Mouse (Mus musculus) brain, embryonic 14.5 days (tissue): ENCODE data around the gene Cacng3.

Experiments
- CTCF ChIP-seq: fragments of 200-500 bp; IDR thresholded peaks from 2 replicates; pipeline ENCODE4 v1.5.1; 2012; ENCODE audit warnings: inconsistent platforms, mild to moderate bottlenecking, moderate library complexity, borderline replicate concordance; ENCODE audit not compliant: insufficient read depth, insufficient read length; ENCODE audit errors: extremely low read depth
- POLR2A ChIP-seq: fragments of 200-500 bp; IDR thresholded peaks from 2 replicates; pipeline ENCODE4 v1.6.1; 2012; ENCODE audit warnings: mild to moderate bottlenecking, inconsistent platforms, borderline replicate concordance; ENCODE audit not compliant: poor library complexity, insufficient read depth, insufficient read length, severe bottlenecking; ENCODE audit errors: extremely low read depth

DNA sequence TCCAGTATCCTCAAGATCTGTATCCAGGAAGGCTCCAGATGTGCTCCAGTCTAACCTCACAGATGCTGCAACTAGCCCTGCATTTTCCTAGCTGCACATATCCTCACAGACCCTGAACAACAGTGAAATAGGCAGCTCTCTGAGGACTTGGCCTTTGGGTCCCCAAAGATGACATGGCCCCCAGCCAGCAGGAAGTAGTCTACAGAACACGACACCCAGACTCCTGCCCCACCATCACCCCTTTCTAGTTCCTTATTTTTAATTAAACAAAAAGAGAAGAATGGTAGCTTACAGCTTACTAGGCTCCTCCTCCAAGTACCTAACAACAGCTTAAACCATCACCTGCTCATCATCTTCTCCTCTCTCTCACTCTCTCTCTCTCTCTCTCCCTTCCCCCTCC lies 143.4 kb downstream of the Cacng3 start:
- TF ChIP-seq CTCF: no peak
- TF ChIP-seq POLR2A: no peak
